Mouse (Mus musculus) layer of hippocampus, postnatal 14 days (tissue): ENCODE results near the gene Lctl. TPM values are rescaled to one million over a fixed set of nuclear protein-coding genes. Genes with fewer than 3 reads are reported as not detected.

Experiments
- DNase-seq, 2 experiments: peaks; one replicate each; pipeline ENCODE4 v3.0.0; 2021 to 2022; ENCODE audit warnings: low spot score in 2 of 2, mixed read lengths in 1 of 2
- long read RNA-seq, 2 experiments: library from polyadenylated mRNA; stranded (forward); transcript quantifications; one replicate each; pipeline ENCODE4 v2.0.0; 2021
- total RNA-seq, 2 experiments: library from RNA; stranded (reverse); gene quantifications; 2 replicates each; pipeline ENCODE4 v1.2.3; 2021

Gene Lctl
- not detected for total RNA-seq
- long read RNA-seq, experiment 1: 0 reads
- long read RNA-seq, experiment 2: 0 reads

DNA sequence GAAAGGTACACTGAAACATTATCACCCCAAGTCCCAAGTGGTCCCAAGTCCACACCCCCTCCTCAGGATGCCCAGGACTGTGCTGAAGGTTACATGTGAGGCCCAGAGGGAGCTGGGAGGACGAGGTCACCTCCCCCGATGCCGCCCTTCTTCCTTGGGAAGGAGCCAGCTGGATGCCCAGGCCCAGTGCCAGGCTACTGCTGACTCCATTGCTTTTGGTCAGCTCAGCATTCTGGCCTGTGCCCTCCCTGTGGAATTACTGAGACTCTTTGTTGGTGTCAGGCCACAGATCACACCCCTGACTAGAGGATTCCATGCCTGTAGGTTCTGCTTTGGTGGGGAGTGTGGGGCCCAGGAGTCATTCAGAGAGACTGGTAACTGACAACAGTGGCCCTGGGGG is at the start of gene Lctl:
Lctl (plus strand) TSS at position 272 of the 400 bp plus-strand sequence.
- DNase-seq: no peak

GRCm38 (mm10) chr9:64067787-64068186 is 49.2 kb upstream of the Lctl start:
- DNase-seq: no peak

- DNase-seq: no peak
Observed at GRCm38 (mm10) chr9:64068571-64068970, 48.4 kb upstream of the Lctl start.

DNA sequence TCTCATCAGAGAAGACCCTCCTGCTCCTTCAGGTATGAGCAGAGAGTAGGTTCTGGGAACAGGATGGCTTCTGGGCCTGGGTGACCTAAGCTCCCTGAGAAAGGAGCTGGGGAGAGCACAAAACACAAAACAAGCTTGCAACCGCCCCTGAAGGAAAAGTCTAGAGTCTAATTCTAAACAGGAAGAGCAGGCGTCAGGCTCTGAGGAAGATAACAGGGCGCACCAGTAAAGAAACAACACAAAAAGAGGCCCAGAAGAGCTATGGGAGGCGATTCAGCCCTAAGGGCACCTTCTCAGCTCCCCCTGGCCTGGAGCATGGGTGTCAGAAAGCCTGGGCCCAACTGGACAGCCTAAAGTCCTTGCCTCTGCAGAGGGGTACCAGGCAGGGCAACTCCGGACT is 47.8 kb upstream of the Lctl start:
- DNase-seq: no peak

- no peak for DNase-seq
Observed at GRCm38 (mm10) chr9:64070674-64071073, 46.3 kb upstream of the Lctl start.

DNA sequence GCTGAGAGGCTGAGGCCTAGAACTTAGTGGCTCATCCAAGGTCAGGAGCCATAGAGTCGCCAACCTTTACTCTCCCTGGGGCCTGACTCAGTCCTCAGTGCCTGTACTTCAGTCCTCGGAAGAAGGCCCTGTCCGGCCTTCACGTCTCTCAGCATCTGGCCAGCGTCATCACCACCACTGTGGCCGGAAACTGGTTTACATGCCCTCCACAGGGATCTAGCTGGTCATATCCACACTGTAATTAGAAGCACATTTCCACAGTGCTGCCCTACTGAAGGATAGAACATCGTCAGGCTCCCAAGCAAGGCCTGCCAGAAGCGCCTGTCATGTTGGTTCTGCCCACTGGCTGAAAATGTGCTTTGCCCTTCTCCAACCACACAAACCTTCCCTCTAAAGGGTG is 42.1 kb upstream of the Lctl start:
- no peak for DNase-seq

- no peak for DNase-seq
Observed at GRCm38 (mm10) chr9:64076412-64076811, 40.5 kb upstream of the Lctl start.

DNA sequence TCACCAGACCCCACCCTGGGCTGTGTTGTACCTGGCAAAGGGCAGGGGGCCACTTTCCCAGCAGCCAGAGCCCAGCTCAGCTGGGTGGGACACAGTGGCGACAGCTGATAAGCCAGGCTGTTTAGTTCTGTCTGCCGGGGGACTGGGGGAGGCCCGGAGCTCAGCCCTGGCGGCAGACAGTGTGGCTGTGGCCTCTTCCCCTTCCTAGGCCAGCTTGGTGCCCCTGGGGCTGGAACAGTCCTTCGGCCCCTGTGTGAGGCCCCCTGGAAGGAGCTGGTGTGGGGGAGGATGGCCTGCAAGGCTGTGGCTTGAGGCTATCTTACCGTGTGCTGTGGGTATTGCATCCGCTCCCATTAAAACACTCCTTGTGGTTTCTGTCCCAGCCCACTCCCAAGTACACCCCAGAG is 38.6 kb upstream of the Lctl start:
- no peak for DNase-seq

GRCm38 (mm10) chr9:64079922-64080321 is 37.0 kb upstream of the Lctl start:
- no peak for DNase-seq

DNA sequence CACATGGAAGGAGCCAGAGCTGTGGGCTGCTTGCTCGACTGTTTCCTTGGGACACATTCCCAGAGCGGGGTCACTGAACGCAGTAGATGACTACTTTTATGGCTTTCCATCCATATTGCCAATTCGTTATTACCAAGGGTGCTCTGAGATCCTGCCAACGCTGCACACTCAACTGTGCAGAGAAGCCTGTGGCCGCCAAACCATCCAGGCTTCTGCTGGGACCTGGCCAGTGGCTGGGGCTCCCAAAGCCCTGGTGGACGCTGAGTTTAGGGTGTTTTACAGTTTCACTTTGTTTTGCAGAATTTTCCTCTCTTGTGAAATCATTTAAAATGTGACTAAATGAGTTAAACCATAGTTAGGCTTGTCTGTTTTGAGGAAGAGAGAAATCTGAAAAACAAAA is 32.7 kb upstream of the Lctl start:
- no peak for DNase-seq

GRCm38 (mm10) chr9:64084661-64085399 is 32.1 kb upstream of the Lctl start:
- no peak for DNase-seq

- DNase-seq: no peak
Observed at GRCm38 (mm10) chr9:64085976-64086375, 31.0 kb upstream of the Lctl start.

DNA sequence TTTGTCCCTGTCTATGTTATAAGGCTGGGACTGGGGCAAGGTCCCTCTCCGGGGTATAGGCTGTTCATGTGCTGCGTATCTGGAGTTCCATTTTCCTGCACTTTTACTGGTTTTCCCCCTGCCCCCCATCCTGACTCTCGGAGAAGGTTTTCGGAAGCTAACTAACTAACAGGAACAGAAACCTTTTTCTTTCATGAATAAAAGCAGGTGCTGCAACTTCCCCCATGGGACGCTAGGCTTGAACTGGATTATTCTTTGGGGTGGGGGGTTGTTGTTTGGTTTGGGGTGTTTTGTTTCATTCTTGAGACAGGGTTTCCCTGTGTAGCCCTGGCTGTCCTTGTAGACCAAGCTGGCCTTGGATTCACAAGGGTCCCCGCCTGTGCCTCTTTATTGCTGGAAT is 30.4 kb upstream of the Lctl start:
- no peak for DNase-seq

- peak; percentile 70 to 83 for DNase-seq
Observed at GRCm38 (mm10) chr9:64087461-64088235, 29.3 kb upstream of the Lctl start.

DNA sequence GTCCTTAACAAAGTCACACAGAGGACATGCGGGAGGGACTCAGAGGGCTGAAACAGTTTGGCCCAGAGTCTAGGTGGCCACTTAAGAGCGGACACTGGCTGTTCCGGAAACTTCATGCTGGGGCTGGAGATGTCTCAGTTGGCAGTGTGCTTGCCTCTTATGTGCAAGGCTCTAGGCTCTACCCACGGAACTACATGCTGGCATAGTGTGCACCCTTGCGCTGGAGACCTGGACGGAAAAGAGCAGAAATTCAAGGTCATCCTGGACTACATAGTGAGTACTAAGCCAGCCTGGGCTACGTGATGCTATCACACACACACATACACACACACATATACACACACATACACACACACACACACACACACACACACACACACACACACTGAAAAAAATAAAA is 28.6 kb upstream of the Lctl start:
- DNase-seq: no peak

GRCm38 (mm10) chr9:64089004-64089403 is 27.9 kb upstream of the Lctl start:
- peak in 1 of 2 experiments; percentile 37 for DNase-seq

GRCm38 (mm10) chr9:64094083-64094482 is 22.9 kb upstream of the Lctl start:
- DNase-seq: no peak

DNA sequence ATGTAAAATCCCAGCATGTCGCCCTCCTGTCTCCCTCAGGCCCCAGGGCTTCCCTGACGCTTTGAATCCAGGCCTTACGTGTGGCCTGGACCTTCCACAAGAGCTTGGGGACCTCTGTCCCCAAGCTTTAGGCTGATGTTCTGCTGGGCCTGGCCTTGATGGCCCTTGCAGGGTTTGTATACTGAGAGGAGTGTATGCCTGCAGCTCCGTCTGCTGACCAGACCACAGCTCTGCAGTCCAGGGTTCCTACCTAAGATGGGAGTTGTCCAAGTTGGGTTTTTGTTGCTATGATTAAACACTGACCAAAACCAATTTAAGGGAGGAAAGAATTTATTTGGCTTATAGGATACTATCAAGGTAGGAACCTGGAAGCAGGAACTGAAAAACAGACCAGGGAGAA is 18.7 kb upstream of the Lctl start:
- DNase-seq: no peak

- DNase-seq: peak; percentile 30 to 55
Observed at GRCm38 (mm10) chr9:64100442-64100841, 16.5 kb upstream of the Lctl start.

- no peak for DNase-seq
Observed at GRCm38 (mm10) chr9:64105301-64105700, 11.6 kb upstream of the Lctl start.

- no peak for DNase-seq
Observed at GRCm38 (mm10) chr9:64110502-64110901, 6.4 kb upstream of the Lctl start.

DNA sequence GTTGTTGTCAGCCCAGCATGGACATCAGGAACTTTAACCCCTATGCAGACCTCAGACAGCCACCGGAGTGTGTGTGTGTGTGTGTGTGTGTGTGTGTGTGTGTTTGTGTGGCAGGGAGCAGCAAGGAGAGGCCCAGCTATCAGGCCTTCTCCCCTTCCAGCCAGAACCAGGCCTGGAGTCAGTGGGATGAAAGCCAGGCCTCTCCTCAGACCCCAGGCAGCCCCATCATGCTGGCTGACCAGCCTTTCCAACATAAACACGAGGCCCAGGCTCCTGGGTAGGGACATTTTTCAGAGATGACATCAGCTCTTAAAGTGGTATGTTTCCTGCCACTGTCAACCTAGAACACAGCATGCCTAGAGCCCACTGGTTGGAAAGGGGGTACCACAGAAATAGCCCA is 2.3 kb upstream of the Lctl start:
- no peak for DNase-seq

DNA sequence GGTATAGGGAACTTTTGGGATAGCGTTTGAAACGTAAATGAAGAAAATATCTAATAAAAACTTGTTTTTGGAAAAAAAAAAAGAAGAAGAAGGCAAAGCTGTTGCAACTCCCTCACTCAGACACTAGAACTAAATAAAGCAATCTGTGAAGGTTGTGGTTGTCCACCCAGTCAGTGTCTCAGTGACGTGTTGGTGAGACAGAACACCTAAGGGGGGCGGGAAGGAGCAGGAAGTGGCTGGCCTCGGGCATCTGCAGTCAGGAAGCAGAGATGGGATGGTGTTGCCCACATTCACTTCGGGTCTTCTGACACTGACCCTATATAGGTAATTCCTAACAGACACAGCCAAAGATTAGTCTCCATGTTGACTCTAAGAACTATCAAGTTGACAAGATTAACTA is 1.2 kb upstream of the Lctl start:
- no peak for DNase-seq
